Comparison of ENCODE assay signal across 21 mouse cellular contexts in genomic region chr7:92703661-92704060, GRCm38 (mm10). TPM values are rescaled to one million over a fixed set of nuclear protein-coding genes. Genes with fewer than 3 reads are reported as not detected.
A peak's percentile ranks its signal among the peaks of the same experiment; 100 is the strongest.
DNase-seq lines count a peak whose midpoint lies in the region; ATAC-seq and TF ChIP-seq lines count a peak whose summit lies in the region.
"Had no signal": no experiment of that assay in that cellular context is flagged by ENCODE, and none has a peak within 500 bp of the region (broad histone marks: within the 10 kb centered on the region; RNA-seq: fewer than 3 reads in every experiment).

No protein-coding gene starts in this region.

- TF ChIP-seq CTCF in C2C12 (IDR thresholded peaks at IDR 0.05; ENCODE audit: control insufficient read depth, insufficient read depth, insufficient read length), result no peak

- H3K79me3 ChIP-seq in C2C12 (ENCODE audit: low read depth), result no peaks in the 10 kb centered on the region

- no peak overlapping the region for H3K9ac ChIP-seq in hindbrain, embryonic 13.5 days
- H3K9ac ChIP-seq: embryonic facial prominence, embryonic 13.5 days; hindbrain, embryonic 12.5 days had no signal

- 89% methylated on average over 1 of the region's 1 CpGs for WGBS in hindbrain, embryonic 13.5 days
- 80% methylated on average over 1 of the region's 1 CpGs for WGBS in heart, embryonic 10.5 days

- H3K4me3 ChIP-seq in C2C12 (ENCODE audit: insufficient read depth, poor library complexity, severe bottlenecking), result no peak overlapping the region
- no peak overlapping the region for H3K4me3 ChIP-seq in hindbrain, embryonic 13.5 days
- no peak overlapping the region for H3K4me3 ChIP-seq in heart, embryonic 10.5 days
- H3K4me3 ChIP-seq: embryonic facial prominence, embryonic 13.5 days; hindbrain, embryonic 12.5 days had no signal

- H3K79me2 ChIP-seq in C2C12 (ENCODE audit: control insufficient read depth, insufficient read depth), result no peaks in the 10 kb centered on the region

- H3ac ChIP-seq in C2C12 (ENCODE audit: control insufficient read depth, insufficient read length, low read depth), result no peak overlapping the region

- H3K4me1 ChIP-seq in hindbrain, embryonic 13.5 days (replicated peaks), result 0 out of 2 replicates have a peak, but pooled peaks cover 3% of the 10 kb centered on the region
- H3K4me1 ChIP-seq in heart, embryonic 10.5 days, result peaks cover 17% of the 10 kb centered on the region; the same call in 1 of the 2 replicates
- H3K4me1 ChIP-seq: hindbrain, embryonic 12.5 days had no signal

- no peaks in the 10 kb centered on the region for H3K36me3 ChIP-seq in C2C12 (ENCODE audit: control insufficient read depth, insufficient read depth)
- H3K36me3 ChIP-seq in hindbrain, embryonic 13.5 days, result no peaks in the 10 kb centered on the region
- H3K36me3 ChIP-seq in heart, embryonic 10.5 days, result no peaks in the 10 kb centered on the region
- H3K36me3 ChIP-seq: embryonic facial prominence, embryonic 13.5 days; hindbrain, embryonic 12.5 days had no signal

- no peak overlapping the region for H3K27ac ChIP-seq in hindbrain, embryonic 13.5 days
- H3K27ac ChIP-seq in heart, embryonic 10.5 days, result no peak overlapping the region
- H3K27ac ChIP-seq: embryonic facial prominence, embryonic 13.5 days; hindbrain, embryonic 12.5 days; hindbrain, postnatal 0 days had no signal

- H3K27me3 ChIP-seq in C2C12 (ENCODE audit: control insufficient read depth, insufficient read depth, insufficient read length), result no peaks in the 10 kb centered on the region
- H3K27me3 ChIP-seq in hindbrain, embryonic 13.5 days, result no peaks in the 10 kb centered on the region
- no peaks in the 10 kb centered on the region for H3K27me3 ChIP-seq in heart, embryonic 10.5 days (ENCODE audit: insufficient read depth, poor library complexity, severe bottlenecking)
- H3K27me3 ChIP-seq: CH12.LX; embryonic facial prominence, embryonic 13.5 days; hindbrain, embryonic 12.5 days had no signal

- no peaks in the 10 kb centered on the region for H3K9me3 ChIP-seq in hindbrain, embryonic 13.5 days
- H3K9me3 ChIP-seq in heart, embryonic 10.5 days, result no peaks in the 10 kb centered on the region
- H3K9me3 ChIP-seq: embryonic facial prominence, embryonic 13.5 days; hindbrain, embryonic 12.5 days had no signal

- no peak for ATAC-seq in hindbrain, embryonic 13.5 days (ENCODE audit: low FRiP score)
- ATAC-seq: forebrain, embryonic 14.5 days; hindbrain, postnatal 0 days had no signal

- peak; percentile 65 for DNase-seq in adrenal gland, adult 2 months
- no peak for DNase-seq in adrenal gland, postnatal 25 days
- peak; percentile 41 for DNase-seq in adrenal gland, postnatal 14 days
- no peak for DNase-seq in gastrocnemius, adult 18-20 months (ENCODE audit: low spot score)
- DNase-seq in heart, embryonic 10.5 days (ENCODE audit: low spot score), result no peak
- DNase-seq: cerebellum, adult 11-12 months; cerebellum, adult 9-10 months; cerebellum, postnatal 25 days; gastrocnemius, postnatal 36 days; heart, adult 11 months; heart, postnatal 10 days; heart, postnatal 4 days; kidney, adult 11 months; kidney, adult 9 months had no signal

- H3K4me2 ChIP-seq in hindbrain, embryonic 13.5 days, result no peak overlapping the region
- H3K4me2 ChIP-seq: embryonic facial prominence, embryonic 13.5 days; hindbrain, embryonic 12.5 days had no signal

TF ChIP-seq in C2C12, 6 proteins besides CTCF, POLR2A, EP300 and RAD21:
- peak; percentile 2 for TF ChIP-seq USF1 (IDR thresholded peaks at IDR 0.05; ENCODE audit: low read depth)
- TF ChIP-seq MYOG (IDR thresholded peaks at IDR 0.05; ENCODE audit: control insufficient read depth, extremely low read depth, insufficient read length), result no peak
- TF ChIP-seq FOSL1 (IDR thresholded peaks at IDR 0.05; ENCODE audit: insufficient read depth, low read length, poor library complexity, severe bottlenecking), result peak; percentile 50
- peak; percentile 47 for TF ChIP-seq MAX (IDR thresholded peaks at IDR 0.05)
- peak; percentile 17 for TF ChIP-seq CEBPB (IDR thresholded peaks at IDR 0.05; ENCODE audit: low read depth)
- TF ChIP-seq MYOD1 (IDR thresholded peaks at IDR 0.05; ENCODE audit: control insufficient read depth, insufficient read length, low read depth), result no peak

RNA-seq across cellular contexts. Expression of gene Pcf11, which starts 33.9 kb away (rescaled TPM):
- 10 to 100 TPM; 45.2 to 68.5 TPM for total RNA-seq in adrenal gland, adult 2 months (2021)
- polyA plus RNA-seq in adrenal gland, adult 2 months (2012; rRNA removed), result 17.2 and 20.2 TPM in 2 replicates
- 63.6 and 65.1 TPM in 2 replicates for total RNA-seq in adrenal gland, postnatal 25 days (2021)
- 6.8 TPM for polyA plus RNA-seq in C2C12 (2012; fragmentation: generic; extraction: Trizol)
- total RNA-seq in adrenal gland, postnatal 14 days (2021), result 48.8 and 53.3 TPM in 2 replicates
- 22.2 and 23.1 TPM in 2 replicates for polyA plus RNA-seq in hindbrain, embryonic 13.5 days (2015; fragmentation: Nextera tagmentation; extraction: Ambion mirVana)
- 10 to 100 TPM; 18.3 to 22.0 TPM for total RNA-seq in gastrocnemius, adult 18-20 months (2021)
- polyA plus RNA-seq in heart, embryonic 10.5 days (2016; fragmentation: Nextera tagmentation; extraction: Ambion mirVana), result 13.1 and 19.1 TPM in 2 replicates

RNA-seq across cellular contexts. Expression of gene Rab30, which starts 37.7 kb away (rescaled TPM):
- total RNA-seq in adrenal gland, adult 2 months (2021), result 1 to 10 TPM; 3.7 to 5.0 TPM
- polyA plus RNA-seq in adrenal gland, adult 2 months (2012; rRNA removed), result 0.21 and 0.28 TPM in 2 replicates
- 2.8 and 3.2 TPM in 2 replicates for total RNA-seq in adrenal gland, postnatal 25 days (2021)
- polyA plus RNA-seq in C2C12 (2012; fragmentation: generic; extraction: Trizol), result 2.0 TPM
- 6.4 and 6.8 TPM in 2 replicates for total RNA-seq in adrenal gland, postnatal 14 days (2021)
- 19.9 and 22.3 TPM in 2 replicates for polyA plus RNA-seq in hindbrain, embryonic 13.5 days (2015; fragmentation: Nextera tagmentation; extraction: Ambion mirVana)
- 1 to 10 TPM; 5.4 to 8.5 TPM for total RNA-seq in gastrocnemius, adult 18-20 months (2021)
- polyA plus RNA-seq in heart, embryonic 10.5 days (2016; fragmentation: Nextera tagmentation; extraction: Ambion mirVana), result 4.8 and 7.2 TPM in 2 replicates

Comparison
In these comparisons a context has a peak if more than half of its experiments do, and no peak if none do; other contexts are left out.
1. DNase-seq: peak in adrenal gland, adult 2 months (single experiment) and adrenal gland, postnatal 14 days (single experiment); none in adrenal gland, postnatal 25 days (single experiment), gastrocnemius, adult 18-20 months (single experiment) and heart, embryonic 10.5 days (single experiment).